Mouse (Mus musculus) embryo, embryonic 11 days (tissue): ENCODE data around the gene Sec24d.
"Not testable (repeated sequence)": the region's sequence is repeated elsewhere in the genome, so short reads cannot be mapped to it uniquely, and the experiment has no call there.

ENCODE experiments used
- DNase-seq: peaks from one replicate; pipeline ENCODE4 v3.0.0-alpha.2; 2015

The Sec24d gene

DNA sequence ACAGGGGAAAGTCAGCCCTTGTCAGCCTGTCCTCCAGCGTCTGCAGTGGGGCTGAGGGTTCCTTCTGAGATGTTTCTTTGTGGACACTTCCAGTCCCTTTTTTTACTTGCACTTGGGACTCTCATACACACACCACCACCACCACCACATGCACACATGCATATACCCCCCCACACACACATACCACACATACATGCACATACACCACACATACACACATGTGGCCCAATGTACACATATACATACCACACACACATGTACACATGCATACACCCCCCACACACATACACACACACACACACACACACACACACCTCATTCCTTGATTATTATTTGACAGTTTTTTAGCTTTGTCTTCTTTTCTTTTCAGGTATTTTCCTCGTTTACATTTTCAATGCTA lies 73.8 kb downstream of the Sec24d start:
- no peak for DNase-seq

GRCm38 (mm10) chr3:123343690-123344089 lies 76.4 kb downstream of the Sec24d start:
- DNase-seq: no peak

- DNase-seq: no peak
These were observed 81.0 kb downstream of the Sec24d start for GRCm38 (mm10) chr3:123348080-123348802.

DNA sequence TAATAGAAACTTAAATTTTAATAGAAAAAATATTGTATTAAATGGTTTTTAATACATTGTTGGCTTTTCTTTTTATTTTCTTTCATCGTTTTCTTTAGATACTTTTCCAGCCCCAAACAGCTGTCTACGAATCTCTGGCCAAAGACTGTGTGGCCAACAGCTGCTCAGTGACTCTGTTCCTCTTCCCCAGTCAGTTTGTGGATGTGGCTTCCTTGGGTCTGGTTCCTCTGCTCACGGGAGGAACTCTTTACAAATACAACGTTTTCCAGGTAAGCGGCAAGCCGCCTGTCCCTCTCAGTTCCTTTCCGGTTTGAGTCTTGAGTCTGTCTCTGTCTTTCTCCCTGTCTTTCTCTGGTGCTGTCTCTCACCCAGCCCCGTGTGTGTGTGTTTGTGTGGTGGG lies 83.3 kb downstream of the Sec24d start:
- DNase-seq: no peak

DNA sequence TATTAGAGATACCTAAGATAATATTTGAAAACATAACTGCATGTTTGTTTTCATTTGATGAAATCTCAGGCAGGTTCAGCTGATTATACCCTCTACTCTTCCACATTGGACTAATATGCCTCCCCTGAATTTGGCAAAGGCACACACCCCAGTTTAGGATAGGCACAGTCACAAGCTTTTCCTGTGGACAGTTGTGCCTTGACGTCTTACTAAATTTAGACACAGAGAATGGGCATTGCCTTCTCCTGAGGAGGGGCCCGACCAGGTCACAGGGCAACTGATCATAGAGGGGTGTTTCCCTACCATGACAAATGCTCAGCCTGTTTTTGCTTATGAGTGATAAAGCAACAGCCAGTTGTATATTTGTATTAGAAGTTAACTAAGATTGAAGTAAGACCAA lies 84.3 kb downstream of the Sec24d start:
- DNase-seq: no peak

DNA sequence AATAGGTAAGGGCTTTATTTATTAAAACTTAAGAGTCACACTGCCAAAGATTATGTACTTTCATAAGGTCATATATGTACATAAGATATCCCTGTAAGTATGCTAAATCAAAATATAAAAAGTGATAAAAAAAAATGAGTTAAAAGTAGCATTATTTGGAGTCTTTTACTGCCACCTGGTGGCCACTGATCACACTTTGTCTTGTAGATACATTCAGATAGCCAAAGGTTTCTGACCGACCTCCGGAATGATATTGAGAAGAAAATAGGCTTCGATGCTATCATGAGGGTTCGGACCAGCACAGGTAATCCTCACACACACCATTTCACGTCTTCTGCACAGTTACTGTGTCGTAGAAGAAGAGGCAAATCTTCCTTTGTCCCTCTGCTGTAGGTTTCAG lies 85.9 kb downstream of the Sec24d start:
- peak; percentile 75 for DNase-seq

GRCm38 (mm10) chr3:123353661-123354060 lies 86.4 kb downstream of the Sec24d start:
- DNase-seq: no peak

GRCm38 (mm10) chr3:123354388-123354787 lies 87.1 kb downstream of the Sec24d start:
- DNase-seq: no peak

DNA sequence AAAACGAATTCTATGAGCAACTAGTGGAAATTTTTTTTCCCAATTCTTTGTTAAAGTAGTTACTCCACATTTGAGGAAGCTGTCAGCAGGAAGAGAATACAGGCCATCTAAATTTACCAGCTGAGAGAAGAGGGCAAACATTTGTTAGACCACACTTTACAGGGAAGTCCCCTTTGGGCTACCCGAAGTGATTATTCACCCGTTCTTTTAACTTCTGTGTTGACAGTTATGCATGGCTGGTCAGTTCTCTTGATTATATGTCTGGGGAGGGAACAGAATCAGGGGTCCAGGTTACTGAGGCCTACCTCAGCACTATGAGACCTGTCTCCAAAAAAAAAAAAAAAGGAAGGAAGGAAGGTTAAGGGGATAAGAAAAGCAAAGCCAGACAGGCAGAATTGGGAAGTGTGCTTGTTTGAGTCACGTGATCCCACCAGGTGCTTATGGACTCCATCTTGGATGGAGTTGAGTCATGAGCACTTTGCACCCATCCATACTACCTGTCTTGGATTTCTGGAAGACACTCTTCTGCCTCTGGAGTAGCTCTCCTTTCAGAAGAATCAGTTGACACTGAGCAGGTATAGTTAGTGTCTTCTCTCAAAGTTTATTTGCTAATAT lies 89.2 kb downstream of the Sec24d start:
- DNase-seq: no peak

DNA sequence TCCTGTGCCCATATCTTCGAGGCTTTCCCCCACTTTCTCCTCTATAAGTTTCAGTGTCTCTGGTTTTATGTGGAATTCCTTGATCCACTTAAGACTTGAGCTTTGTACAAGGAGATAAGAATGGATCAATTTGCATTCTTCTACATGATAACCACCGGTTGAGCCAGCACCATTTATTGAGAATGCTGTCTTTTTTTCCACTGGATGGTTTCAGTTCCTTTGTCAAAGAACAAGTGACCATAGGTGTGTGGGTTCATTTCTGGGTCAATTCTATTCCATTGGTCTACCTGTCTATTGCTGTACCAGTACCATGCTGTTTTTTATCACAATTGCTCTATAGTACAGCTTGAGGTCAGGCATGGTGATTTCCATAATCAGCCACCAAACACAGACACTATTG lies 99.6 kb downstream of the Sec24d start:
- DNase-seq: not testable (repeated sequence)

DNA sequence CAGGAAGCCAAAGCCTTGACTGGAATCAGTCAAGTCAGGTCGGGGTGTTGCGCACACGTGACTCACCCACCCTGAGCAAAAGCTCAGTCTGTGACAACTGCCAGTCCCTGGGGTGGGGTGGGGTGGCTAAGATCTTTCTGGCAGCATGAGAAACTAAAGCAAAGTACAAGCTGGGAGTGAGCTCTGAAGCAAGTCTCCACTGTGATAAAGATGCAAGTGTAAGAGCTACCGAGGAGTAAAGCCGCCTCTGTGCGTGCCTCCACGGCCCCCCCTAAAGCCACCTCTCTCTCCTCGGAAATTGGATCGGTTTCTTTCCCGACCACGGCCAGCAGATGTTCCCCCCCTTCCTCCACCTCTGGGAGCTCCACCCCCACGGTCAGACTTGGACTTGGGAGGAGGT lies 101.9 kb downstream of the Sec24d start:
- no peak for DNase-seq

GRCm38 (mm10) chr3:123370927-123371326 lies 103.7 kb downstream of the Sec24d start:
- no peak for DNase-seq

GRCm38 (mm10) chr3:123371766-123372535 lies 104.7 kb downstream of the Sec24d start:
- DNase-seq: peak; percentile 84

DNA sequence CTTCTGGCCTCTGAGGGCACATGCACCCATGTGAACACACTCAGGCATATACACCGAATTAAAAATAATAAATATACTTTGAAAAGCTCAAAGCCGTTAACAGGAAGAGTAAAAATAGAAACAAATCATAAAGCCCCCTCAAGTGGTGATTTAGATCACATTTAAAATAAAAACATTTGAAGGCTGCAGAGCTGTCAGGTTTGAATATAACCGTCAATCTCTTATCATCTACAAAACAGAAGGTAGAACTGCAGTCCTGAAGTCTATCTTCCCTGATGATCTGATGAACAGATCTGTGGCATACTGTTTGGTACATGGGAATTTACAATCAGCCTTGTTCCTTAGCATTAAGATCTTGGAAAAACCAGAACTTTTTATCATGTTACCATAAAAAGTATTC lies 109.3 kb downstream of the Sec24d start:
- DNase-seq: no peak

- no peak for DNase-seq
These were observed 117.2 kb downstream of the Sec24d start for GRCm38 (mm10) chr3:123384435-123384834.

DNA sequence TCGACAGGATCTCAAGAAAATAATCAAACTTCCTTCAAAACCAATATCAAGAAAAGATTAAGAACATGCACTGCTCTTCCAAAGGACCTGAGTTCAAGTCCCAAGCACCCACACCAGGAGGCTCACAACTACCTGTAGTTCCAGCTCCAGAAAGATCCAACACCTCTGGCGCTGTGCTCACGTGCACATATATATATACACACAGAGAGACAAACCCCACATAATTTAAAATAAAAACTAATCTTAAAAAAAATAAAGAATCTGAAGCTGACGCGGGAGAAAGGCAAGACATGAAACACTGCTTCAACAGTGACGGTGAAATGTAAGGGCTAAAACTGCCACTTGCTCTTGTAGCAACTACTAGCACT lies 117.8 kb downstream of the Sec24d start:
- no peak for DNase-seq

DNA sequence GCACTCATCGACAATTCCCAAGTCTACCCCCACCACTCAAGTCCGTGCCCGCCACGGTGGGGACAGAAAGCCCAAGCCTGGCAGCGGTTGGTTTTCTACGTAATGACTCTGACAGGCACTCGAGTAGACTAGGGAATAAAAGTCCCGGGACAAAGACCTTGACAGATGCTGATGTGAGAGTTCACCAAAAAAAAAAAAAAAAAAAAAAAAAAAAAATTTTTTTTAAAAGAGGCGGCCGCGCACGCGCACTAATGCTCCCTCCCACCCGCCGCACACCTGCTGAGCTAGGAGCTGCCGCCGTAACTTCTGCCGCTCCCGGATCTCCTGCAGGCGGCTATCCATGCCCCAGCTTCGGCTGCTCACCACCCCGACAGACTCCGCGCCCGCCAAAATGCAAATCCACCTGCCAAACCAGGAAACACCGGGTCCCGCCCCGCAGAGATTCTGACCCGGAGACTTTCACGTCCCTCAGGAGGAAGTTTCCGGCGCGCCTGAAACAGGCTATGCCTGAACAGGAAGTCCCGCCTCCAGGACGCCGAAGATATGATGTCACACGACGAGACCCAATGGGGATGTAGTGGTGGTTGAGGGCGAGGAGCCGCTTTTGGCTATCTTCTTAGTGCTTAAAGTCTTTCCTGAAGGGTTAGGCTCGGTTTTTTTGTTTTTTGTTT lies 118.4 kb downstream of the Sec24d start, which contains the start of gene Mettl14:
Gene Mettl14, minus strand, starts transcription at position 623 of the 671 bp plus-strand sequence.
- peak; percentile 99 for DNase-seq

- DNase-seq: not testable (repeated sequence)
These were observed 119.0 kb downstream of the Sec24d start for GRCm38 (mm10) chr3:123386157-123386780.

- no peak for DNase-seq
These were observed 123.9 kb downstream of the Sec24d start for GRCm38 (mm10) chr3:123391180-123391579.

DNA sequence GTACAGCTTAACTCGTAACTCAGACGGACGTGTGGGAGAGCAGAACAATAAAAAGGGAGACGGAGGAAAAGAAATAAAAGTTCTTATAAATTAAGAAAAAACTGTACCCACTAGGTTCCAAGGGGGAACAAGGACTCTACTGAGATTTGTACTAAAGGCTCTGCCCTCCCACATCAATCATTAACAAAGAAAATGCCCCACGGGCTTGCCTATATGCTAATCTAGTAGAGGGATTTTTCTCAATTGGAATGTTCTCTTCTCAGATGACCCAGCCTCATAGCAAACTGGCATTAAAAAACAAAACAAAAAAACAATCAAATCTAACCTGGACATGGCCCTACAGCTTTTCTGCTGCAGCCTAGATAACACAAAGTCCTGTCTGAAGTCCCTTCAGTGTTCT lies 128.4 kb downstream of the Sec24d start:
- DNase-seq: no peak

DNA sequence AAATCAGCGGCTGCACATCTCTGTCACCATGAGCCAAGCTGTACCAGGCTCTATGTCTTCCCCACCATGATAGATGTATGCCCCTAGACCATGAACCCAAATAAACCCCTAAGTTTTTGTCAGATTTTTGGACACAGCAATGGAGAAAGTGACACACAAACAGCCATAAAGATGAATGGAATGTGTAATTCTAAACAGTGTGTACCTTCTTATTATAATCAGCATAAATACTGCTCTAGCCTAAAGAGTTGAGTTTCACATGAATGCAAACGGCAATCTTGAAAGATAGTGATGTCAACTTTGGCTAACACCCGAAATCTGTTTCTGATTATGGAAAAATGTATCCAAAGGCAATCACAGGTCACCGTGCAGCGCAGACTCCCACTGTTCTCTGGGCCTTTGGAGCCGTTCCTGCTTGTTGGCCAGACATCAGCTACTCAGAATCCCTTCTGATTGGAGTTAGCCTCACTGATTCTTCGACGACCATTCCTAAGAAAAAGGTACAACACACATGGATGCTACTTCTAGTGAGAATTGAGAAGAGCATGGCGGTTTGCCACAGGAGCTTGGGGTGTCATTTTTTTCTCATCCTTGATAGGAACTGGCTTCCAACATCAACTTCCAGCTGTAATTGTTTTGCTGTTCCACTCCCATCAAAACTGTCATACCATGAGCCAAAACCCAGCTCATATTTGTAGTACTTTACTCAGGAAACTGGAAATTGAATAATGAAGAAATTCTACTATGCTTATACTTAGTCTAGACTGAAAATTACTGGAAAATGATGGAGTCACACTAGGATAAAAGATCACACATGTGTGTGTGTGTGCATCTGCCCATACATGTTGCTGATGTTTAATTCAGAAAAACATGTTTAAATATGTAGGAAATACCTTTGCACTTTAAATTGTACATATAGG lies 130.6 kb downstream of the Sec24d start:
- no peak for DNase-seq

GRCm38 (mm10) chr3:123404945-123405344 lies 137.7 kb downstream of the Sec24d start:
- no peak for DNase-seq
